Comparison of ENCODE assay signal across 24 mouse cellular contexts in genomic region chr7:124605978-124606377, GRCm38 (mm10).
"Had no signal": no experiment of that assay in that cellular context is flagged by ENCODE, and none has a peak within 500 bp of the region (broad histone marks: within the 10 kb centered on the region; RNA-seq: fewer than 3 reads in every experiment).

No protein-coding gene starts in this region.

- H3K36me3 ChIP-seq: heart, embryonic 13.5 days; heart, embryonic 15.5 days; hindbrain, embryonic 13.5 days; hindbrain, embryonic 15.5 days; intestine, embryonic 15.5 days; limb, embryonic 10.5 days; limb, embryonic 12.5 days; liver, embryonic 13.5 days; liver, embryonic 15.5 days had no signal

- H3K9ac ChIP-seq: heart, embryonic 13.5 days; heart, embryonic 15.5 days; hindbrain, embryonic 13.5 days; hindbrain, embryonic 15.5 days; intestine, embryonic 15.5 days; limb, embryonic 12.5 days; liver, embryonic 13.5 days; liver, embryonic 15.5 days had no signal

- ATAC-seq: hindbrain, postnatal 0 days; intestine, embryonic 15.5 days; intestine, postnatal 0 days had no signal

- H3K4me3 ChIP-seq: heart, adult 2 months; heart, embryonic 13.5 days; heart, embryonic 15.5 days; hindbrain, embryonic 13.5 days; hindbrain, embryonic 15.5 days; intestine, embryonic 15.5 days; layer of hippocampus, adult 2 months; left cerebral cortex, adult 2 months; limb, embryonic 10.5 days; limb, embryonic 12.5 days; liver, embryonic 13.5 days; liver, embryonic 15.5 days had no signal

- DNase-seq: gastrocnemius, postnatal 14 days; gastrocnemius, postnatal 36 days; heart, adult 2 months; heart, postnatal 14 days; heart, postnatal 36 days; kidney, adult 18-20 months; kidney, adult 8-10 months; kidney, postnatal 10 days; kidney, postnatal 25 days; kidney, postnatal 4 days; liver; liver, embryonic 13.5 days had no signal

- H3K4me1 ChIP-seq: heart, embryonic 13.5 days; heart, embryonic 15.5 days; hindbrain, embryonic 13.5 days; hindbrain, embryonic 15.5 days; intestine, embryonic 15.5 days; limb, embryonic 10.5 days; limb, embryonic 12.5 days; liver, embryonic 13.5 days; liver, embryonic 15.5 days had no signal

- H3K9me3 ChIP-seq: heart, embryonic 13.5 days; heart, embryonic 15.5 days; hindbrain, embryonic 13.5 days; hindbrain, embryonic 15.5 days; intestine, embryonic 15.5 days; limb, embryonic 10.5 days; limb, embryonic 12.5 days; liver, embryonic 15.5 days had no signal

- H3K27ac ChIP-seq: heart, adult 2 months; heart, embryonic 13.5 days; heart, embryonic 15.5 days; hindbrain, embryonic 13.5 days; hindbrain, embryonic 15.5 days; hindbrain, postnatal 0 days; intestine, embryonic 15.5 days; layer of hippocampus, adult 2 months; left cerebral cortex, adult 2 months; limb, embryonic 10.5 days; limb, embryonic 12.5 days; liver, embryonic 13.5 days; liver, embryonic 15.5 days had no signal
